Mouse (Mus musculus): ENCODE data around the gene Pla2g7. TPM values are rescaled to one million over a fixed set of nuclear protein-coding genes. Genes with fewer than 3 reads are reported as not detected.
A peak's percentile ranks its signal among the peaks of the same experiment; 100 is the strongest.

Pla2g7 gene
- polyA plus RNA-seq, 1 experiment = 14.8 TPM

DNA sequence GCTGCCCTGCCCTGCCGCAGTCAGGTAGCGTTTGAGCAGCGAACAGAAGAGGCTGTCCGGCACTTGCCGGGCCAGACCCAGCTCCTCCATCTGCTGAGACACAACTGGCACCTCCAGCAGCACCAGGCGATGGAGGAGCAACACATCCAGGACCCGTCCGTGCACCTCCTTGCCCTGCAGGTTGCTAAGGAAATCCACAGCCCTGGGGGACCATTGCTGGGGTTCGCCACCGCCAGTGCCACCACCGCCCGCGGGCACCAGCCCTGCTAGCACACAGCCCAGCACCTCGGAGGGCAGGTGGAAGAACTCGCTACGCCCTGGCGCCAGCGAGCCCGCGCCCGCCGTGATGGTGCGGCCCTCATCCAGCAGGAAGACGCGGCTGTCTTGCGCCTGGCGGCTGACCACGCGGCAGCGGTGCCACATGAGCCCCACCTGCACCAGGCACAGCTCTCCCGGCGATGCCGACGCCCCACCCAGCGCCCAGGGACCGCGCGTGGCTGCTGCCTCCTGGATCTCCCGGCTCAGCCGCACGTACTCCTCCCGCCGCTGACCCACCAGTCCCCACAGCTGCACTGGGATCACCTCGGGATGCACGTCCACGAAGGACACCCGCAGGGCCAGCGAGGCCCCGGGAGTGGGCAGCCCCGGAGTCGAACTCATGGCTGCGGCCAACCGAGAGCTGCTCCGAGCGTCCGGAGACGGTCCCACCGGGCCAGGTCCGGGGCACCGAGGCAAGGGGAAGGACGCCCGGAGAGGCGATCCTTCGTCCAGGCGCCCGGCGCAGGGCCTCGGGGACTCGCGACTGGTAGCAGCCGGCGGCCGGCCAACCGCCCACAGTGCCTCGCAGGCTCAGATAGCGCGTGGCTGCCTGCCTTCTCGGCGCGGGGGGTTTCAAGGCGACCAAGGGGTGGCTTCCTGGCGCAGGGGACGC lies 61.9 kb downstream of the Pla2g7 start, which contains the start of gene Tdrd6:
TSS of gene Tdrd6 (minus strand) at position 804 of the 931 bp plus-strand sequence.
- Histone ChIP-seq H3K27me3 (ENCODE audit: control insufficient read depth, insufficient read depth, low read length) (no peaks in the 10 kb centered on the region), H3K36me3 (ENCODE audit: control insufficient read depth, insufficient read depth, low read length) (peaks cover 1% of the 10 kb centered on the region; the same call in 1 of the 2 replicates), H3K4me3 (ENCODE audit: control insufficient read depth, low read depth, low read length) (peak within 1 kb of the TSS; percentile 91), H3K4me1 (ENCODE audit: control insufficient read depth, insufficient read depth, low read length) (peaks cover 14% of the 10 kb centered on the region), H3K27ac (ENCODE audit: control insufficient read depth, insufficient read depth, low read depth, low read length) (peak within 1 kb of the TSS; percentile 95)
- TF ChIP-seq POLR2A (IDR thresholded peaks at IDR 0.05; ENCODE audit: control insufficient read depth, low read depth, low read length) (no peak; the same call in 1 of the 2 replicates), CTCF (IDR thresholded peaks at IDR 0.05; ENCODE audit: control insufficient read depth, insufficient read depth, insufficient replicate concordance, low read depth, low read length) (no peak)

DNA sequence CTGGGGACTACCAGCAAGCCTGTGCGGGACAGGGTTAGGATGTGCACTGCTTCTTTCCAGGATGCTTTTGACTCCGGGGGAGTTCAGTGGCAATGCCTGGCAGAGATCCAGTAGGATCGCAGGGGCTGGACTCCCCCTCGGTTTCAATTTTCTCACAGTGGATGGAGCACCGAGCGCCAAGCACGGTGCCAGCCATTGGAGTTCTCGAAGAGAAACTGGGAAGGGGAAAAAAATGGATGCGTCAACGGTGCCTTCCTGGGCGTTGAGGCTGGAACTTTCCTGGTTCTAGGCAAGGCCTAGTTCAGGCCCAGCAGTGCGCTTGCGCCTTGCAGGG lies 62.5 kb downstream of the Pla2g7 start:
- Histone ChIP-seq H3K4me3 (ENCODE audit: control insufficient read depth, low read depth, low read length) (peak overlapping the region; percentile 91), H3K27ac (ENCODE audit: control insufficient read depth, insufficient read depth, low read depth, low read length) (peak overlapping the region; percentile 95), H3K27me3 (ENCODE audit: control insufficient read depth, insufficient read depth, low read length) (no peaks in the 10 kb centered on the region), H3K36me3 (ENCODE audit: control insufficient read depth, insufficient read depth, low read length) (no peaks in the 10 kb centered on the region; the same call in 1 of the 2 replicates), H3K4me1 (ENCODE audit: control insufficient read depth, insufficient read depth, low read length) (peaks cover 14% of the 10 kb centered on the region)
- TF ChIP-seq CTCF (IDR thresholded peaks at IDR 0.05; ENCODE audit: control insufficient read depth, insufficient read depth, insufficient replicate concordance, low read depth, low read length) (no peak), POLR2A (IDR thresholded peaks at IDR 0.05; ENCODE audit: control insufficient read depth, low read depth, low read length) (peak; percentile 62)

DNA sequence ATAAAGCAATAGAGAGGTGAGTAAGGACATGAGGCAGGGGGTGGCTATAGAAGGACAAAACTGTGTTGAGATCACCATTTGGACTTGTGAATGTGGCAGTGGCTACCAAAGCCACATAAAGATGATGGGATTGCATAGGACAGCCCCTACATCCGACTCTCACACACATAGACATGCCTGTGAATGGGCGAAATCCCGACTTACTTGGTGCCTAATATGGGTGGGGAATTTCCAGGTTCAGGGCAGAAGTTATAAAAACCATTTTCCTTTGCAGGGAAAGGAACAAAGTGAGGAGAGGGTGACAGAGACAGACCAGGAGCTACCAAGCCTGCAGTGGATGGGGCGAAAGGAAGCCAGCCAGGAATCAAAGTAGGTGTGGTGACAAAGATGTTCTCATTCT lies 69.2 kb downstream of the Pla2g7 start:
- Histone ChIP-seq H3K4me1 (ENCODE audit: control insufficient read depth, insufficient read depth, low read length) (no peaks in the 10 kb centered on the region), H3K27me3 (ENCODE audit: control insufficient read depth, insufficient read depth, low read length) (no peaks in the 10 kb centered on the region), H3K4me3 (ENCODE audit: control insufficient read depth, low read depth, low read length) (no peak overlapping the region), H3K27ac (ENCODE audit: control insufficient read depth, insufficient read depth, low read depth, low read length) (no peak overlapping the region), H3K36me3 (ENCODE audit: control insufficient read depth, insufficient read depth, low read length) (no peaks in the 10 kb centered on the region)
- no peak for TF ChIP-seq POLR2A (IDR thresholded peaks at IDR 0.05; ENCODE audit: control insufficient read depth, low read depth, low read length)
- no peak for TF ChIP-seq CTCF (IDR thresholded peaks at IDR 0.05; ENCODE audit: control insufficient read depth, insufficient read depth, insufficient replicate concordance, low read depth, low read length)

DNA sequence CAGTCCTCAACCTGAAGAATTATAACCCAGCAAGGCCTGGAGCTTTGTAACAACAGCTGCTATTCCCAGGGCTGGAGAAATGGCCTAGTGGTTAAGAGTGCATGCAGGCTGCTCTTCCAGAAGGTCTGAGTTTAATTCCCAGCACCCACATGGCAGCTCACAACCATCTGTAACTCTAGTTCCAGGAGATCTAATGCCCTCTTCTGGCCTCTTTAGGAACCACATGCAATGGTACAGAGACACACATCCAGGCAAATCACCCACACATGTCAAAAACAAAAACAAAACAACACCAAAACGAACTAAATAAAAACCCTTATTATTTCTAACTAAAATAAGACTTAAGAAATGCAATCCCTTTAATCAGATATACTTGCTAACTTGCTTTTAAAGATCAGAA lies 72.9 kb downstream of the Pla2g7 start:
- H3K27ac ChIP-seq (ENCODE audit: control insufficient read depth, insufficient read depth, low read depth, low read length) = no peak overlapping the region
- no peaks in the 10 kb centered on the region for H3K4me1 ChIP-seq (ENCODE audit: control insufficient read depth, insufficient read depth, low read length)
- no peak for TF ChIP-seq CTCF (IDR thresholded peaks at IDR 0.05; ENCODE audit: control insufficient read depth, insufficient read depth, insufficient replicate concordance, low read depth, low read length)
- no peak for TF ChIP-seq POLR2A (IDR thresholded peaks at IDR 0.05; ENCODE audit: control insufficient read depth, low read depth, low read length)
- no peak overlapping the region for H3K4me3 ChIP-seq (ENCODE audit: control insufficient read depth, low read depth, low read length)
- H3K36me3 ChIP-seq (ENCODE audit: control insufficient read depth, insufficient read depth, low read length) = no peaks in the 10 kb centered on the region
- H3K27me3 ChIP-seq (ENCODE audit: control insufficient read depth, insufficient read depth, low read length) = no peaks in the 10 kb centered on the region

DNA sequence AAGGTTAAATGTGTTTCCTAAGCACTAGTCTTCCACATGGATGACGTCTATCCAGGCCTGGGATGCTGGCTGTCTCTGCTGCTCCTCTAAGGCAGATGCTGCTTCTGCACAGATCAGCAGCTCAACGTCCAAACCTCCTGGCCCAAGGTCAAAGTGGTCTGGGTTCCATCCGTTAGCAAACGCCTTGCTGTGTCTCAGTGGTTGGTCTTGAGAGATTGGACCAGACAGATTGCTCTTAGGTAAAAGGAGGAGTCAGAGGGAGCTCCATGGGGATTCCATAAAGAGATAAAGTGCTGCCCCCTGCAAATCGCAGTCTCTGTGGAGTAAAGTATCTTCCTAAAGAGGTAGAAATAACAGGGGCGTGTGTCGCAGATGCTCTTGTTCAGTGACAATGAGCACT lies 75.3 kb downstream of the Pla2g7 start:
- Histone ChIP-seq H3K27ac (ENCODE audit: control insufficient read depth, insufficient read depth, low read depth, low read length) (no peak overlapping the region), H3K27me3 (ENCODE audit: control insufficient read depth, insufficient read depth, low read length) (no peaks in the 10 kb centered on the region), H3K4me3 (ENCODE audit: control insufficient read depth, low read depth, low read length) (no peak overlapping the region), H3K36me3 (ENCODE audit: control insufficient read depth, insufficient read depth, low read length) (no peaks in the 10 kb centered on the region; the same call in 1 of the 2 replicates), H3K4me1 (ENCODE audit: control insufficient read depth, insufficient read depth, low read length) (no peaks in the 10 kb centered on the region)
- no peak for TF ChIP-seq CTCF (IDR thresholded peaks at IDR 0.05; ENCODE audit: control insufficient read depth, insufficient read depth, insufficient replicate concordance, low read depth, low read length)
- TF ChIP-seq POLR2A (IDR thresholded peaks at IDR 0.05; ENCODE audit: control insufficient read depth, low read depth, low read length) = no peak

DNA sequence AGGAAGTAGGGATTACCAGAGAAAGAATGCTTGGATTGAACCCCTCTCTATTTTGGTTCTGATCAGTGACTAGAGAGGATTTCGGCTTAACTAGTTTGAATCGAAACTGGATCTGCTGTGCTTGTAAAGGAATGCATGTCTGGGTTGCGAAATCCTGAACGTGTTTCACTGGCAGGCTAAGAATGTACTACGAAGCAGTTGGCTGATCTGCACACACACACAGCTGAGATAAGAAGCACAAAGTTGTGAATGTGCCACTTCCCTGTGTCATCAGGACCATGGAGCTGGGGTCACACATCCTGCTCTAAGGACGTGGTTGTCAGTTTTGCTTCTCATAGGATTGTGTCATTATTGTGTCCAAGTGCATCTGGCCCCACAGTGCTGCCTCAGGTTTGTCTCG lies 76.5 kb downstream of the Pla2g7 start:
- H3K27me3 ChIP-seq (ENCODE audit: control insufficient read depth, insufficient read depth, low read length) = no peaks in the 10 kb centered on the region
- H3K36me3 ChIP-seq (ENCODE audit: control insufficient read depth, insufficient read depth, low read length) = no peaks in the 10 kb centered on the region; the same call in 1 of the 2 replicates
- no peaks in the 10 kb centered on the region for H3K4me1 ChIP-seq (ENCODE audit: control insufficient read depth, insufficient read depth, low read length)
- no peak overlapping the region for H3K4me3 ChIP-seq (ENCODE audit: control insufficient read depth, low read depth, low read length)
- H3K27ac ChIP-seq (ENCODE audit: control insufficient read depth, insufficient read depth, low read depth, low read length) = no peak overlapping the region
- TF ChIP-seq CTCF (IDR thresholded peaks at IDR 0.05; ENCODE audit: control insufficient read depth, insufficient read depth, insufficient replicate concordance, low read depth, low read length) (no peak), POLR2A (IDR thresholded peaks at IDR 0.05; ENCODE audit: control insufficient read depth, low read depth, low read length) (no peak)

DNA sequence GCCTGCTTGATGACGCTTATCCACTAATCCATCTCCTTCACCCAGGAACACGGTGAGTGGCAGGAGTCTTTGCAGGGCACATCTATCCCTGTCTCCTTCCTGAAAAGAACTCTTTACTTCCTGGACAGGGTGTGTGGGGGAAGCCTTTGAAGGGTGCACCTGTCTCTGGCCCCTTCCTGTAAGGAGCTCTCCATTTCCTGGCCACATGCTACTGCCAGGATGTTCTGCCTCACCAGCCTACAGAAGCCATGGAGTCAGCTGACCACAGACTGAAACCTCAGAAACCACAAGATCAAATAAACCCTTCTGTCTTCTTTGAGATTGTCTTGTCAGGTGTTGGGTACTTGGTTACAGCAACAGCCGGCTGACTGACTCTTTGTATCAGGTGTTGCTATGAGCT lies 77.2 kb downstream of the Pla2g7 start:
- Histone ChIP-seq H3K36me3 (ENCODE audit: control insufficient read depth, insufficient read depth, low read length) (no peaks in the 10 kb centered on the region; the same call in 1 of the 2 replicates), H3K4me1 (ENCODE audit: control insufficient read depth, insufficient read depth, low read length) (no peaks in the 10 kb centered on the region), H3K4me3 (ENCODE audit: control insufficient read depth, low read depth, low read length) (no peak overlapping the region), H3K27me3 (ENCODE audit: control insufficient read depth, insufficient read depth, low read length) (no peaks in the 10 kb centered on the region), H3K27ac (ENCODE audit: control insufficient read depth, insufficient read depth, low read depth, low read length) (no peak overlapping the region)
- TF ChIP-seq POLR2A (IDR thresholded peaks at IDR 0.05; ENCODE audit: control insufficient read depth, low read depth, low read length) (no peak), CTCF (IDR thresholded peaks at IDR 0.05; ENCODE audit: control insufficient read depth, insufficient read depth, insufficient replicate concordance, low read depth, low read length) (no peak)
